Mouse (Mus musculus): ENCODE data around the gene 1700069L16Rik. TPM values are rescaled to one million over a fixed set of nuclear protein-coding genes. Genes with fewer than 3 reads are reported as not detected.

1700069L16Rik gene
- polyA plus RNA-seq, 1 experiment from 2014 or later: not detected

GRCm38 (mm10) chr5:113735345-113736112 is 11.0 kb upstream of the 1700069L16Rik start, which contains the start of gene Ficd:
Ficd (plus strand) TSS chr5:113735803.
- H3K4me2 ChIP-seq (ENCODE audit: low read length): peak within 1 kb of the TSS; percentile 86
- under 1% methylated on average over 69 of the region's 71 CpGs for WGBS
- ATAC-seq (peak; percentile 98), DNase-seq (ENCODE audit: low spot score) (peak; percentile 99)
- no peaks in the 10 kb centered on the region for H3K9me3 ChIP-seq (replicated peaks; ENCODE audit: control insufficient read depth, low read length)
- H3K27ac ChIP-seq (ENCODE audit: low read depth, low read length): peak within 1 kb of the TSS; percentile 97
- peaks cover 6% of the 10 kb centered on the region; the same call in 1 of the 2 replicates for H3K4me1 ChIP-seq (ENCODE audit: control insufficient read depth, insufficient read depth, low read length)
- peaks cover 26% of the 10 kb centered on the region for H3K36me3 ChIP-seq (ENCODE audit: control insufficient read depth, insufficient read depth, low read length)
- H3K27me3 ChIP-seq (replicated peaks; ENCODE audit: control insufficient read depth, insufficient read depth, low read length): no peaks in the 10 kb centered on the region
- H3K4me3 ChIP-seq (ENCODE audit: low read depth, low read length): peak within 1 kb of the TSS; percentile 60
- H3K9ac ChIP-seq (ENCODE audit: low read length): peak within 1 kb of the TSS; percentile 64

DNA sequence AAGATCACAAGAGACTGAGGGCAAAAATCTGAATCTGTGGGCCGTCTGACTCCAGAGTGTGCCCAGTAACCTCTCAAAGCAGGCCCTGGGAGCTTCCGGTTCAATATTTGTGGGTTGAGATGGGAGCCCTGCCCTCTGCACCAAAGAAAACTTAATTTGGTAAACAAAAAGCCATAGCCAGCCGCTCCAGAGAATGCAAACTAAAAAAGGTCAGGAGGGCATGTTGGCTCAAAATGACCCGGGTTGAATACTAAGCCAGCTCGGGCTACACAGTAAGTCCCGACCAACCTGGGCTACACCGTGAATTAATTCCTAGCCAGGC is 10.4 kb upstream of the 1700069L16Rik start:
- Histone ChIP-seq H3K9ac (ENCODE audit: low read length) (peak overlapping the region; percentile 64), H3K36me3 (ENCODE audit: control insufficient read depth, insufficient read depth, low read length) (peaks cover 21% of the 10 kb centered on the region), H3K27ac (ENCODE audit: low read depth, low read length) (peak overlapping the region; percentile 97), H3K4me1 (ENCODE audit: control insufficient read depth, insufficient read depth, low read length) (peaks cover 6% of the 10 kb centered on the region; the same call in 1 of the 2 replicates), H3K4me2 (ENCODE audit: low read length) (peak overlapping the region; percentile 67), H3K4me3 (ENCODE audit: low read depth, low read length) (peak overlapping the region; percentile 60), H3K27me3 (replicated peaks; ENCODE audit: control insufficient read depth, insufficient read depth, low read length) (no peaks in the 10 kb centered on the region), H3K9me3 (replicated peaks; ENCODE audit: control insufficient read depth, low read length) (no peaks in the 10 kb centered on the region)
- WGBS: 29% methylated on average over 7 of the region's 7 CpGs
- no peak for DNase-seq (ENCODE audit: low spot score)
- ATAC-seq: no peak; the same call in 1 of the 2 replicates

DNA sequence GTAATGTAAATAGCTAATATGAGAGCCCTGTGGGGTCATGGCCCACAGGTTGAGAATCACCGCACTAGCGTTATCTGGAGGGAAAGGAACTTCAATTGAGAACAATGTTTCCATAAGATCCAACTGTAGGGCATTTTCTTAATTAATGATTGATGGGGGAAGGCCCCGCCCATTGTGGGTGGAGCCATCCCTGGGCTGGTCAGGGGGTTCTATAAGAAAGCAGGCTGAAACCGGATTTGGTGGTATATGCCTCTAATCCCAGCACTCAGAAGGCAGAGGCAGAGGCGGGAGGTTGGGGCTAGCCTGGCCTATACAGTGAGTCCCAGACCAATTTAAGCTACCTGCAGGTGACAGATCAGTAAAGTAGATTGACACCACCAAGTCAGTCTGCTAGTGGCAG is 9.8 kb upstream of the 1700069L16Rik start:
- 62% methylated on average over 5 of the region's 5 CpGs for WGBS

GRCm38 (mm10) chr5:113732182-113732581 is 7.6 kb upstream of the 1700069L16Rik start:
- DNase-seq (ENCODE audit: low spot score) (peak; percentile 71), ATAC-seq (no peak)
- Histone ChIP-seq H3K4me2 (ENCODE audit: low read length) (no peak overlapping the region), H3K36me3 (ENCODE audit: control insufficient read depth, insufficient read depth, low read length) (no peaks in the 10 kb centered on the region), H3K4me3 (ENCODE audit: low read depth, low read length) (no peak overlapping the region), H3K9me3 (replicated peaks; ENCODE audit: control insufficient read depth, low read length) (no peaks in the 10 kb centered on the region), H3K27me3 (replicated peaks; ENCODE audit: control insufficient read depth, insufficient read depth, low read length) (no peaks in the 10 kb centered on the region), H3K27ac (ENCODE audit: low read depth, low read length) (no peak overlapping the region), H3K4me1 (ENCODE audit: control insufficient read depth, insufficient read depth, low read length) (peaks cover 6% of the 10 kb centered on the region; the same call in 1 of the 2 replicates), H3K9ac (ENCODE audit: low read length) (no peak overlapping the region)
- 34% methylated on average over 6 of the region's 6 CpGs for WGBS

More for the DNA sequence above, 9.8 kb upstream of the 1700069L16Rik start:
- Histone ChIP-seq H3K4me2 (ENCODE audit: low read length) (no peak overlapping the region), H3K9me3 (replicated peaks; ENCODE audit: control insufficient read depth, low read length) (no peaks in the 10 kb centered on the region), H3K9ac (ENCODE audit: low read length) (no peak overlapping the region), H3K4me1 (ENCODE audit: control insufficient read depth, insufficient read depth, low read length) (peaks cover 6% of the 10 kb centered on the region; the same call in 1 of the 2 replicates), H3K27ac (ENCODE audit: low read depth, low read length) (no peak overlapping the region), H3K4me3 (ENCODE audit: low read depth, low read length) (no peak overlapping the region), H3K36me3 (ENCODE audit: control insufficient read depth, insufficient read depth, low read length) (peaks cover 15% of the 10 kb centered on the region), H3K27me3 (replicated peaks; ENCODE audit: control insufficient read depth, insufficient read depth, low read length) (no peaks in the 10 kb centered on the region)
- DNase-seq (ENCODE audit: low spot score): no peak
- no peak for ATAC-seq

GRCm38 (mm10) chr5:113731174-113731573 is 6.6 kb upstream of the 1700069L16Rik start:
- H3K27ac ChIP-seq (ENCODE audit: low read depth, low read length): no peak overlapping the region

DNA sequence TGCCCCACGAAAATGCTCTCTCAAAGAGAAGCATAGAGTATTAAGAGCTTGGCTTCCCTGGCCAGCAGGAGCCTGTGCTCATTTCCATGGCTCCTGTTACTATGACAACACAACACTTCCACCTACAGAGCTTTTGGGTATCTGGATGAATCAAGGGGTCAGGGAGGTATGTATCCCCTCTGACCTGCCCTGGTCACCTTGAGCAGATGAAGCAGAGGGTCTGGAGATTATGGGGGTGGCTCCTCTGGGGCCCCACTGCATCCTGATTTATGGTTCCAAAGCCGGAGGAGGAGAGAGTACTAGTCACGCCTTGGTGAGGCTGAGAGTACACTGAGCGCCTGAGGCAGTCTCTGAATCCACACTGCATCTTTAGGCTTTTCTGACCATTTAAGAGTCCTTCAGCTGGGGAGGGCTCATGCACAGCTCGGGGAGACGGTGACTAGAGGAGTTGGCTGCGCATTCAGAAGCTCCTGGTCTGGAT is 6.1 kb upstream of the 1700069L16Rik start:
- no peak overlapping the region for H3K9ac ChIP-seq (ENCODE audit: low read length)
- no peak overlapping the region for H3K27ac ChIP-seq (ENCODE audit: low read depth, low read length)
- no peaks in the 10 kb centered on the region for H3K9me3 ChIP-seq (replicated peaks; ENCODE audit: control insufficient read depth, low read length)
- H3K36me3 ChIP-seq (ENCODE audit: control insufficient read depth, insufficient read depth, low read length): no peaks in the 10 kb centered on the region
- DNase-seq (ENCODE audit: low spot score): no peak
- no peaks in the 10 kb centered on the region for H3K27me3 ChIP-seq (replicated peaks; ENCODE audit: control insufficient read depth, insufficient read depth, low read length)
- WGBS: 67% methylated on average over 7 of the region's 7 CpGs
- no peak overlapping the region for H3K4me3 ChIP-seq (ENCODE audit: low read depth, low read length)
- no peaks in the 10 kb centered on the region for H3K4me1 ChIP-seq (ENCODE audit: control insufficient read depth, insufficient read depth, low read length)
- no peak for ATAC-seq
- no peak overlapping the region for H3K4me2 ChIP-seq (ENCODE audit: low read length)

More at GRCm38 (mm10) chr5:113731174-113731573, 6.6 kb upstream of the 1700069L16Rik start:
- Histone ChIP-seq H3K36me3 (ENCODE audit: control insufficient read depth, insufficient read depth, low read length) (no peaks in the 10 kb centered on the region), H3K4me3 (ENCODE audit: low read depth, low read length) (no peak overlapping the region), H3K4me1 (ENCODE audit: control insufficient read depth, insufficient read depth, low read length) (peaks cover under 1% of the 10 kb centered on the region; the same call in 1 of the 2 replicates), H3K27me3 (replicated peaks; ENCODE audit: control insufficient read depth, insufficient read depth, low read length) (no peaks in the 10 kb centered on the region), H3K9ac (ENCODE audit: low read length) (no peak overlapping the region), H3K4me2 (ENCODE audit: low read length) (no peak overlapping the region), H3K9me3 (replicated peaks; ENCODE audit: control insufficient read depth, low read length) (no peaks in the 10 kb centered on the region)
- DNase-seq (ENCODE audit: low spot score) (no peak), ATAC-seq (no peak)
- 94% methylated on average over 7 of the region's 7 CpGs for WGBS

DNA sequence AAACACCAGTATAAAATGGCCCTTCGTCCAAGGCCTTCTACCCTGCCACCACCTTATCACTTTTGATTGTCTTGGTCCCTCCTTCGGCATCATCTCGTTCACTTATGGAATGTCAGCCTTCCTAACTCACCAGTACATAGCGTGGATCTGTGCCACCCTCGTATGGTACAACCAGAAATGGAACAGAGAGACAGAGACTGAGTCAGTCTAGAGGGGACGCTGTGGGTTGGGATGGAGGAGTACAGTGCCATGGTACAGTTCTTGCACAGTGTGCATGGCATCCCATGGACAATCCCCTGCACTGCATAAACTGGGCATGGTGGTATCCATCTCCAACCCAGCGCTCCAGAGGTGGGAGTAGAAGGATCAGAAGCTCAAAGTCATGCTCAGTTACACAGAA is 4.1 kb upstream of the 1700069L16Rik start:
- WGBS: 87% methylated on average over 7 of the region's 7 CpGs
- H3K9ac ChIP-seq (ENCODE audit: low read length): no peak overlapping the region
- H3K36me3 ChIP-seq (ENCODE audit: control insufficient read depth, insufficient read depth, low read length): no peaks in the 10 kb centered on the region
- H3K4me2 ChIP-seq (ENCODE audit: low read length): no peak overlapping the region
- H3K27ac ChIP-seq (ENCODE audit: low read depth, low read length): no peak overlapping the region
- peaks cover 5% of the 10 kb centered on the region; the same call in 1 of the 2 replicates for H3K4me1 ChIP-seq (ENCODE audit: control insufficient read depth, insufficient read depth, low read length)
- ATAC-seq (no peak), DNase-seq (ENCODE audit: low spot score) (no peak)
- H3K27me3 ChIP-seq (replicated peaks; ENCODE audit: control insufficient read depth, insufficient read depth, low read length): no peaks in the 10 kb centered on the region
- H3K9me3 ChIP-seq (replicated peaks; ENCODE audit: control insufficient read depth, low read length): no peaks in the 10 kb centered on the region
- no peak overlapping the region for H3K4me3 ChIP-seq (ENCODE audit: low read depth, low read length)

GRCm38 (mm10) chr5:113728011-113728410 is 3.4 kb upstream of the 1700069L16Rik start:
- H3K4me3 ChIP-seq (ENCODE audit: low read depth, low read length): no peak overlapping the region
- 87% methylated on average over 7 of the region's 7 CpGs for WGBS
- DNase-seq (ENCODE audit: low spot score) (no peak), ATAC-seq (no peak)
- H3K9me3 ChIP-seq (replicated peaks; ENCODE audit: control insufficient read depth, low read length): no peaks in the 10 kb centered on the region
- no peaks in the 10 kb centered on the region for H3K27me3 ChIP-seq (replicated peaks; ENCODE audit: control insufficient read depth, insufficient read depth, low read length)
- no peak overlapping the region for H3K9ac ChIP-seq (ENCODE audit: low read length)
- H3K36me3 ChIP-seq (ENCODE audit: control insufficient read depth, insufficient read depth, low read length): no peaks in the 10 kb centered on the region
- H3K4me1 ChIP-seq (ENCODE audit: control insufficient read depth, insufficient read depth, low read length): peaks cover 5% of the 10 kb centered on the region; the same call in 1 of the 2 replicates
- H3K27ac ChIP-seq (ENCODE audit: low read depth, low read length): no peak overlapping the region
- H3K4me2 ChIP-seq (ENCODE audit: low read length): no peak overlapping the region

DNA sequence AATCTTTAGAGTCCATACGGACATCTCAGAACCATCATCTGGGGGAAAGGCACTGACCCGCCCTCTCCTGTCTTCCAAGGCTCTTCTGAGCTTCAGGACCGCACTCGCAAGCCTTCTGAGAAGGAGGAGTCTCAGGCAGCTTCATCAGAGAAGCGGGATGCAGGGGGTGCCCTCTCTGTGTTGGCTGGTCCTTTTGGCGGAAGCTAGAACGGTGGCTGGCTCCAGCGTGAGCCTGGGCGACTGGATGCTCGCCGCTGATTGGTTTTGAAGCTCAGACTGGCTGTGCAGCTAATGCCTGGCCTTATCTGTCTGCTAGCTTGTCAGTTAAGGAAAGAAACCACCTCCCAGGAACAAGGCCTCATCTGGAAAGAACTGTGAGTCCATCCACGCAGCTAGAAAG is 2.7 kb upstream of the 1700069L16Rik start:
- H3K4me1 ChIP-seq (ENCODE audit: control insufficient read depth, insufficient read depth, low read length): peaks cover 5% of the 10 kb centered on the region; the same call in 1 of the 2 replicates
- no peak overlapping the region for H3K27ac ChIP-seq (ENCODE audit: low read depth, low read length)
- H3K9me3 ChIP-seq (replicated peaks; ENCODE audit: control insufficient read depth, low read length): no peaks in the 10 kb centered on the region
- DNase-seq (ENCODE audit: low spot score) (no peak), ATAC-seq (no peak)
- H3K36me3 ChIP-seq (ENCODE audit: control insufficient read depth, insufficient read depth, low read length): no peaks in the 10 kb centered on the region
- no peaks in the 10 kb centered on the region for H3K27me3 ChIP-seq (replicated peaks; ENCODE audit: control insufficient read depth, insufficient read depth, low read length)
- no peak overlapping the region for H3K4me3 ChIP-seq (ENCODE audit: low read depth, low read length)
- H3K9ac ChIP-seq (ENCODE audit: low read length): no peak overlapping the region
- H3K4me2 ChIP-seq (ENCODE audit: low read length): no peak overlapping the region
- WGBS: 71% methylated on average over 12 of the region's 12 CpGs
